Mouse (Mus musculus) olfactory bulb, adult 2 months (tissue): Measurements from ENCODE around the gene Apoc1. TPM values are rescaled to one million over a fixed set of nuclear protein-coding genes. Genes with fewer than 3 reads are reported as not detected.

Experiments used
- H3K27ac ChIP-seq: fragments of 200-500 bp; 2 replicates; pipeline ENCODE4 v1.5.1; 2012; ENCODE audit warnings: low read depth, low read length; ENCODE audit not compliant: insufficient read depth
- H3K4me1 ChIP-seq: fragments of 200-500 bp; 2 replicates; pipeline ENCODE4 v1.6.1; 2012; ENCODE audit warnings: low read length; ENCODE audit not compliant: control insufficient read depth, insufficient read depth
- H3K4me3 ChIP-seq: fragments of 200-500 bp; 2 replicates; pipeline ENCODE4 v1.5.1; 2012; ENCODE audit warnings: mild to moderate bottlenecking, low read depth, low read length, moderate library complexity; ENCODE audit not compliant: insufficient read depth
- CTCF ChIP-seq: fragments of 200-500 bp; IDR thresholded peaks from 2 replicates; pipeline ENCODE4 v1.5.1; 2012; ENCODE audit warnings: low read depth, mild to moderate bottlenecking, low read length, moderate library complexity; ENCODE audit not compliant: insufficient read depth
- POLR2A ChIP-seq: fragments of 200-500 bp; IDR thresholded peaks from 2 replicates; pipeline ENCODE4 v1.6.1; 2012; ENCODE audit warnings: mild to moderate bottlenecking, low read depth, low read length, moderate library complexity; ENCODE audit not compliant: insufficient read depth
- WGBS: fragments of 180-500 bp; shearing (Covaris S2); methylation state at CpG from one replicate; pipeline ENCODE4 v1.1.7; 2018; 5-methylcytosine and 5-hydroxymethylcytosine counted together
- polyA plus RNA-seq: library from polyadenylated mRNA; stranded (reverse); fragments of >200 nt; gene quantifications from 2 replicates; pipeline ENCODE4 v1.2.4, GENCODE M21; 2012; ENCODE audit warnings: low replicate concordance; ENCODE audit not compliant: missing spikeins, insufficient read depth, insufficient read length

Gene Apoc1
- polyA plus RNA-seq, 1 experiment = not detected

GRCm38 (mm10) chr7:19664955-19665841 is 27.3 kb downstream of the Apoc1 start, which contains the start of gene Clptm1:
TSS of gene Clptm1 (minus strand) at chr7:19665033.
- under 1% methylated on average over 62 of the region's 63 CpGs for WGBS

DNA sequence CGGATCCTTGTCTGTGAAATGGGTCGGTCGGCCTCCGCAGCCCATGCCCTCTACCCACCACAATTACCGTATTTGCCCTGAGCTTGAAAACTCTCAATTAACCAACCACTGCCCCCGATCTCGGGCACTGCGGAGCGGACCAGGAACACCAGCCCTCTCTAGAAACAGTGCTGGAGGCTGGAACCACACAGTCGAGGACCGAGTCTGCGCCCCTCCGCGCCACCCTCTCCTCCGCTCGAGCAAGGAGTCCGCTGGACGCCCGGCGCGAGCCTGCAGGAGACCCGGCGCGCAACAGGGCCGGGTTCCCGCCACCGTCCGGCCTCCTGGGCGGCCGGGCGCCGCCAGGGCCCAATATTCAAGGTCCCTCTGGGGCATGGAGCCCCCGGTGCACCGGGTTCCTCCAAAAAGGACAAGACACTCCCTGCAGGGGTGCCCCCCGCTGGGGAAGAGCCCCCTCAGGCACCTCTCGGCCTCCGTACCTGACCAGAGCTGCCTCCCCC is 28.0 kb downstream of the Apoc1 start:
- WGBS = 1% methylated on average over 37 of the region's 37 CpGs
- Histone ChIP-seq H3K27ac (peak overlapping the region; percentile 28; the same call in 1 of the 2 replicates), H3K4me1 (peaks cover 19% of the 10 kb centered on the region), H3K4me3 (peak overlapping the region; percentile 86)
- TF ChIP-seq POLR2A = no peak; the same call in 1 of the 2 replicates
- no peak for TF ChIP-seq CTCF

More at GRCm38 (mm10) chr7:19664955-19665841, 27.3 kb downstream of the Apoc1 start, which contains the start of gene Clptm1:
- Histone ChIP-seq H3K4me1 (peaks cover 19% of the 10 kb centered on the region), H3K4me3 (peak within 1 kb of the TSS; percentile 86), H3K27ac (peak within 1 kb of the TSS; percentile 75)
- TF ChIP-seq CTCF = no peak
- TF ChIP-seq POLR2A = 0 out of 2 replicates have a peak, but pooled peaks have one; percentile 42

- H3K27ac ChIP-seq = no peak overlapping the region
- peak overlapping the region; percentile 86 for H3K4me3 ChIP-seq
- TF ChIP-seq POLR2A = no peak
- no peak for TF ChIP-seq CTCF
- 14% methylated on average over 8 of the region's 8 CpGs for WGBS
- peaks cover 14% of the 10 kb centered on the region for H3K4me1 ChIP-seq
Measured at GRCm38 (mm10) chr7:19663940-19664339, 28.5 kb downstream of the Apoc1 start.

DNA sequence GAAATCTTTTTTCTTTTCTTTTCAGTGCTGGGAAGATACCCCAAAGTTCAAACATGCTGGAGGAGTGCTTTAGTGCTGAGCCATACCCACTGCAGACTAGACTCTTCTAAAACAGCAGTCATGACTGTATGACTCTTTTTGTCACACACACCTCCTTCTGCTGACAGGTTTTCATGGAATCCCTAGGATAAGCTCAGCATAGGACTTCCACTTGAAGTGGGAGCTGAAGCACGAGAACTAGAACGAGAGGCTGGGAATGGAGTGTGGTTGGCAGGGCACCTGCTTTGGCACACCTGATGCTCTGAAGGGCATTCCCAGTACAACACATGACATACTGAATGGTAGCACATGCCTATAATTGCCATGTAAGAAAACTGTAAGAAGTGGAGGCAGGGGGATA is 39.8 kb downstream of the Apoc1 start:
- Histone ChIP-seq H3K4me3 (no peak overlapping the region), H3K27ac (no peak overlapping the region), H3K4me1 (no peaks in the 10 kb centered on the region)
- TF ChIP-seq CTCF = no peak
- no peak for TF ChIP-seq POLR2A
- WGBS = 90% methylated on average over 2 of the region's 2 CpGs

- no peak overlapping the region for H3K27ac ChIP-seq
- no peak for TF ChIP-seq POLR2A
- no peak for TF ChIP-seq CTCF
- H3K4me3 ChIP-seq = no peak overlapping the region
- no peaks in the 10 kb centered on the region for H3K4me1 ChIP-seq
- 92% methylated on average over 6 of the region's 6 CpGs for WGBS
Measured at GRCm38 (mm10) chr7:19651063-19651786, 41.2 kb downstream of the Apoc1 start.

- Histone ChIP-seq H3K4me3 (no peak overlapping the region), H3K27ac (no peak overlapping the region), H3K4me1 (no peaks in the 10 kb centered on the region)
- no peak for TF ChIP-seq POLR2A
- 69% methylated on average over 4 of the region's 4 CpGs for WGBS
Measured at GRCm38 (mm10) chr7:19641223-19641622, 51.2 kb downstream of the Apoc1 start.

Other genes starting within 250 kb of the Apoc1 start
- not detected in 2 replicates for gene Mark4, start 233.8 kb downstream of the Apoc1 start, polyA plus RNA-seq
- not detected in 2 replicates for gene Exoc3l2, start 229.3 kb downstream of the Apoc1 start, polyA plus RNA-seq
- gene Bloc1s3, start 184.3 kb downstream of the Apoc1 start, polyA plus RNA-seq = not detected in 2 replicates
- gene Trappc6a, start 184.3 kb downstream of the Apoc1 start, polyA plus RNA-seq = not detected in 2 replicates
- not detected in 2 replicates for gene Nkpd1, start 174.8 kb downstream of the Apoc1 start, polyA plus RNA-seq
- not detected in 2 replicates for gene Ppp1r37, start 129.6 kb downstream of the Apoc1 start, polyA plus RNA-seq
- gene Zfp296, start 115.4 kb downstream of the Apoc1 start, polyA plus RNA-seq = not detected in 2 replicates
- gene Gemin7, start 115.1 kb downstream of the Apoc1 start, polyA plus RNA-seq = not detected in 2 replicates
- not detected in 2 replicates for gene Clasrp, start 88.2 kb downstream of the Apoc1 start, polyA plus RNA-seq
- not detected in 2 replicates for gene Relb, start 63.2 kb downstream of the Apoc1 start, polyA plus RNA-seq
- gene Clptm1, start 27.6 kb downstream of the Apoc1 start, polyA plus RNA-seq = not detected in 2 replicates
- gene Apoc2, start 14.7 kb downstream of the Apoc1 start, polyA plus RNA-seq = not detected in 2 replicates
- not detected in 2 replicates for gene Gm44805, start 11.2 kb downstream of the Apoc1 start, polyA plus RNA-seq
- gene Apoc4, start 11.2 kb downstream of the Apoc1 start, polyA plus RNA-seq = not detected in 2 replicates
- gene Apoe, start 6.5 kb upstream of the Apoc1 start, polyA plus RNA-seq = 1,139 and 1,603 TPM in 2 replicates
- gene Tomm40, start 22.8 kb upstream of the Apoc1 start, polyA plus RNA-seq = not detected in 2 replicates
- not detected in 2 replicates for gene Nectin2, start 57.8 kb upstream of the Apoc1 start, polyA plus RNA-seq
- not detected in 2 replicates for gene Bcam, start 78.4 kb upstream of the Apoc1 start, polyA plus RNA-seq
- not detected in 2 replicates for gene Cblc, start 104.1 kb upstream of the Apoc1 start, polyA plus RNA-seq
- not detected in 2 replicates for gene Bcl3, start 130.1 kb upstream of the Apoc1 start, polyA plus RNA-seq
- gene Gm19345, start 159.3 kb upstream of the Apoc1 start, polyA plus RNA-seq = not detected in 2 replicates
- gene Ceacam16, start 168.6 kb upstream of the Apoc1 start, polyA plus RNA-seq = not detected in 2 replicates
- not detected in 2 replicates for gene Ceacam19, start 195.3 kb upstream of the Apoc1 start, polyA plus RNA-seq
- gene Pvr, start 228.5 kb upstream of the Apoc1 start, polyA plus RNA-seq = not detected in 2 replicates